Comparison of ENCODE assay signal across 13 mouse cellular contexts in the genomic region with DNA sequence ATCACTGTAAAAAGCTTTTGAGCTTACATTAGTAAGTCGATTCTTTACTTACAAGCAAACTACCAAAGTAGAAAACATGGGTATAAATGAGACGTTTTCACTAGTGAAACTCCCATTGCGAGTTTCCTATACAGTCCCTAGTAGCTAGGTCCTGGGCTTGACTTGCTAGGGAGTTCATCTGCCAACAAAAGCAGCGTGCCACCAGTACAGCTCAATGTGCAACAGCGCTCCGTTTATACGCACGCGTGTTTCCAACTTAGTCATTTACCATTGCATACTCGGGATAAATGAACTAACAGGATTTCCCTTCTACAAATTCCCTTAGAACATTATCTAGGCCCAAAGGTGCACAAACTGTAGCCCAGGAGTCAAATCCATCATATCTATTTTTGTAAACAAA.
DNase-seq lines count a peak whose midpoint lies in the region; TF ChIP-seq lines count a peak whose summit lies in the region.
"Had no signal": no experiment of that assay in that cellular context is flagged by ENCODE, and none has a peak within 500 bp of the region (broad histone marks: within the 10 kb centered on the region; RNA-seq: fewer than 3 reads in every experiment).

No protein-coding gene starts in this region.

- DNase-seq in cerebellum, adult 11 months: peak; percentile 33
- no peak for DNase-seq in cerebellum, postnatal 4 days (ENCODE audit: low spot score in 2 of 2)
- no peak for DNase-seq in left cerebral cortex, adult 2 months (ENCODE audit: extremely low spot score in 1 of 2, low spot score in 2 of 2)
- DNase-seq in left cerebral cortex, adult 11 months (ENCODE audit: low spot score): no peak
- peak; percentile 46 to 62 for DNase-seq in cerebellum, postnatal 14 days
- peak; percentile 19 to 37 for DNase-seq in layer of hippocampus, postnatal 10 days (ENCODE audit: low spot score in 2 of 2)
- no peak for DNase-seq in adrenal gland, adult 8-10 months
- DNase-seq in thymus, postnatal 10 days (ENCODE audit: low spot score in 2 of 2): no peak
- DNase-seq: kidney, postnatal 14 days; thymus, postnatal 25 days had no signal

- TF ChIP-seq CTCF in left cerebral cortex, adult 2 months (IDR thresholded peaks at IDR 0.05): no peak

- H3K27ac ChIP-seq in left cerebral cortex, adult 2 months: no peak overlapping the region
- H3K27ac ChIP-seq: embryonic facial prominence, embryonic 12.5 days; hindbrain, embryonic 13.5 days; neural tube, embryonic 12.5 days had no signal

- intact Hi-C loops in left cerebral cortex, adult 2 months (cut with DNase I): no loop called here

- H3K4me3 ChIP-seq in left cerebral cortex, adult 2 months: 0 out of 2 replicates have a peak overlapping the region, but pooled peaks have one; percentile 3
- H3K4me3 ChIP-seq: embryonic facial prominence, embryonic 12.5 days; hindbrain, embryonic 13.5 days; neural tube, embryonic 12.5 days had no signal

Comparison
In these comparisons a context has a peak if more than half of its experiments do, and no peak if none do; other contexts are left out.
1. DNase-seq: peak in cerebellum, adult 11 months (single experiment), cerebellum, postnatal 14 days (2 of 2) and layer of hippocampus, postnatal 10 days (2 of 2); none in cerebellum, postnatal 4 days (0 of 2), left cerebral cortex, adult 2 months (0 of 2), left cerebral cortex, adult 11 months (single experiment), adrenal gland, adult 8-10 months (single experiment) and thymus, postnatal 10 days (0 of 2).